Mouse (Mus musculus): ENCODE results near the gene Prrc2c.

GRCm38 (mm10) chr1:162646083-162646686 is 94.2 kb downstream of the Prrc2c start:
- TF ChIP-seq CTCF (IDR thresholded peaks at IDR 0.05; ENCODE audit: control insufficient read depth, insufficient read depth, insufficient read length) (no peak), MAX (IDR thresholded peaks at IDR 0.05) (no peak), MYOD1 (IDR thresholded peaks at IDR 0.05; ENCODE audit: control insufficient read depth, insufficient read length, low read depth) (no peak), USF1 (IDR thresholded peaks at IDR 0.05; ENCODE audit: low read depth) (no peak)

All from C2C12 (cell line).